Mouse (Mus musculus): ENCODE data around the gene Olfr635.
"Not testable (repeated sequence)": the region's sequence is repeated elsewhere in the genome, so short reads cannot be mapped to it uniquely, and the experiment has no call there.

Gene Olfr635

DNA sequence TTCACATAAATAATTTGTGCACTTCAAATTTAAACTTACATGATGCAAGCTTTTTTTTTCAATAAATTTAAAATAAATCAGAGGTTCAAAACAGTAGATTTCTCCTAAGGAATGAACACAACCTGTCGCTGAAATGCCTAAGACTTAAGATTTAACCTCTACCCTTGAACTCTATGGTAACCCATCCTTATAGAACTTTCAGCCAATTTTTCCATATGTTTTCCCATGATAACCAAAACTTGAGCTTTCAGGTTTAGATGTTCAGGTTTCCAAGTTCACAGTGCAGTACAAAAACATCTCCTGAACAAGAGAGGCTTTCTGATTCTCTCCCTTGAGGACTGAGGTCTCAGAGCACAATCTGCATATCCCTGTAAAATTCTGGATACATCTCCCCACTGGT, at the start of gene Olfr635:
Olfr635 (plus strand) TSS at position 301 of the 400 bp plus-strand sequence.
- no peak for DNase-seq

- DNase-seq = no peak
Measured at GRCm38 (mm10) chr7:103928525-103928924, 42.4 kb upstream of the Olfr635 start, which contains the start of gene Olfr631. Olfr631 (plus strand) TSS chr7:103928825.

DNA sequence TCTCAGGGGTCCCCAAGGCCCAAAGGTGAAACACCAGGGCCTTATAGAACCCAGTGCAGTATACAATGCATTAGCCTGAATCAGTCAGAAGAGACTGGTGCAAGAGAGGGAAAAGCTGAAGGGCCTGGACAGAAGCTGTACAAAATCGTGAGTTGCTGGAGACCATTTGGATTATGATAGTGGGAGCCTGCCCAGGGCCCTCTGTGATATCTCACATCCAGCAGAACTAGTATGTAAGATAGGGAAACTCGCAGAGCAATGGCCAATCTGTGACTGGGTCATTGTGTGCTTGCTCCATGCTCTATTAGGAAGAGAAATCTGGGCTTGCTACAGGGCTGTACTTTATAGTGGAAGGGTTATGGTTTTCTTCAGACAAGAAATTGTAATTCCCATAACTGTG, 36.7 kb upstream of the Olfr635 start, which contains the start of gene Olfr632:
Olfr632 (plus strand) TSS at position 84 of the 400 bp plus-strand sequence.
- peak; percentile 8 for DNase-seq

DNA sequence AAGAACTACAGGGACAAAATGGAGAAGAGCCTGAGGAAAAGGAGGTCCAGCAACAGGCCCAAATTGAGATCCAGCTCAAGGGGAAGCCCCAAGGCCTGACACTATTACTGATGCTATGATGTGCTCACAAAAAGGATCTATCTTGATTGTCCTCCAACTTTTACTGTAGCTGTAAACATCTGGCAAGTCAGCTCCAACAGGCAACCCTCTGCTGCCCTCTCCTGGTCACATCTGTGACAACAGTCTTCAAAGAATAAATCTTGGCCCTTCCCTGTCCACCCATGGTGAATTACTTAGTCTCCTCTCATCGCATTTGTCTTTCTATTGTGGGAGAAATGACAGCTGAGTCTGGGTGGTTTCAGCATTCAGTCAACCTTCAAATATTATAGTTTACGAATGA, 28.2 kb upstream of the Olfr635 start:
- peak; percentile 90 for DNase-seq

DNA sequence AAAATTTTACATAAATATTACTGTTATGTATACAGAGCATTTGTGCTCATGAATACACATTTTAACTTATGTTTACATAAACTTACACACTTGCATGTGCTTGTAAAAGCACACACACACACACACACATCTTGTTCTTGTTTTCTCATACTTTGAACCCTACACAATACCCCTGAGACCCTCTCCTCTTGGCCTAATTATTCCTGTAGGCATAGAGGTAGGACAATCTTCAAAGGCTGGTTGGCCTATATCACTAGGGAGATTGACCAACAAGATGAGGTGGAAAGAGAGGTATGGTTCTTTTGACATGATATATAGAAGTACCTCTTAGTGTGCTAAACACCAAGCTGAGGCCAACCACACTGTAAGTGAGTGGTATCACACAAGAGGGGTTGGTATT, 26.8 kb upstream of the Olfr635 start, which contains the start of gene Olfr633:
Olfr633 (plus strand) TSS at position 301 of the 400 bp plus-strand sequence.
- no peak for DNase-seq

DNA sequence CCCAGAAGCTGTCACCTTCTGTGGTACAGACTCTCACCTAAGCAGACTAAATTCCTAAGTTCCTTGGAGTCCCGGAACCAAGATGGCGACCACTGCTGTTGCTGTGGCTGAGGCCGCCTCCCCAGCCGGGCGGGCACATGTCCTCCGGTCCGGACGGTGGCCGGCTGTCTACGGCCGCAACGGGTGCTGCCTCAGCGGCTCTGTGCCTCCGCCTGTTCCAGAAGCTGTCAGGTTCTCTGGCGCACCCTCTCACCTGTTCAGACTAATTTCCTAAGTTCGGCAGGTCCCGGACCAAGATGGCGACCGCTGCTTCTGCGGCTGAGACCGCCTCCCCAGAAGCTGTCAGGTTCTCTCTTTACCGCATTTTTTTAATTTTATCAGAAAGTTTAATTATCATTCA, 4.1 kb upstream of the Olfr635 start:
- not testable (repeated sequence) for DNase-seq

- no peak for DNase-seq
Measured at GRCm38 (mm10) chr7:103971782-103972181, 830 bp downstream of the Olfr635 start.

- no peak for DNase-seq
Measured at GRCm38 (mm10) chr7:103998446-103998845, 27.5 kb downstream of the Olfr635 start, which contains the start of gene Olfr638. Olfr638 (plus strand) TSS chr7:103998746.

DNA sequence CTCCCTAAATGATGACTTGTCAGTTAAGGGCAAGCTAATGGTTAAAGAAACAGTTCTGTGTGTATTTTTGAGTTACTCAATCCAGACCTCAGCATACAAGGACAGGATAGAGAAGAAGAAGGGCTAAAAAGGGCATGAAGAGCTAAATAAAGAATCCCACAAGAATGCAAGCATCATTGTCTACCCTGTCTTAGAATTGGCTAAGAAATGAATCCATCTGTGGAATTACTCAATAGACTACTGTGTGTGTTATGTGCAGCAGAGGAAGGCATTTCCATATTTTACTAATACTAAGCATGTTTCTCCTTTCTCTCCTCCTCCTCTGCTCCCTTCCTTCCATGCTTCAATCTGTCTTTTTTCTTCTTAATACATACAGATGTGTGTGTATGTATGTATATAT, 28.2 kb downstream of the Olfr635 start:
- no peak for DNase-seq

GRCm38 (mm10) chr7:104017203-104017602, 46.3 kb downstream of the Olfr635 start, which contains the start of gene Olfr639:
Olfr639 (minus strand) TSS chr7:104017303.
- DNase-seq = no peak

DNA sequence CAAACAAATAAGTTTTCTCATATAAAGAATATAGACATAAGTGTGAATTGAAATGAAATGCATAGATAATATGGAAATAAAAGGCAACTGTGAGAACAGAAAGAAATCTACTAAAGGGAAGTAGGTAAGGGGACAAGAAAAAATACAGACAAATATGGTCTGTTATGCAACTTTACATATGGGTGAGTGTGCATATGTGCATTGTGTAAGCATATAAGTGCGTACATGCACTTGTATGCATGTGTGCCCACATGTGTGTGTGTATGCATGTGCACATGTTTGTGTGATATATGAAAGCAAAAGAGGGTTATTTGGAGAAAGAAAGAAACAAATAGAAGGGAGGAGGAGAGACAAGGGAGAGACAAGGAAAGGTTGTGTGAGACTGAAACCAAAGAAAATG, 48.0 kb downstream of the Olfr635 start:
- no peak for DNase-seq

DNA sequence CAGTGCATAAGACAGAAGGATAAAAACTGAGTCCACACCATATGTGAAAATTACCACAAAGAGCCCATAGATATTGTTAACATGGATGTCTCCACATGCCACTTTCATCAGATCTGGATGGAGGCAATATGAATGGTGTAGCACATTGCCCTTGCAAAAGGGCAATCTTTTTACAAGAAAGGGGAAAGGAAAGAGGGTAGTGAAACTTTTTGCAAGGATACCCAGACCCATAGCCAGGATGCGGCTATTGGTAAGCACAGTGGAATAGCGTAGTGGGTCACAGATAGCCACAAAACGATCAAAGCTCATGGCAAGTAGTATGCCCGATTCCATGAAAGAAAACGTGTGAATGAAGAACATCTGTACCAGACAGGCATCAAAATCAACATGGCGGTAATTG, 50.7 kb downstream of the Olfr635 start:
- no peak for DNase-seq

DNA sequence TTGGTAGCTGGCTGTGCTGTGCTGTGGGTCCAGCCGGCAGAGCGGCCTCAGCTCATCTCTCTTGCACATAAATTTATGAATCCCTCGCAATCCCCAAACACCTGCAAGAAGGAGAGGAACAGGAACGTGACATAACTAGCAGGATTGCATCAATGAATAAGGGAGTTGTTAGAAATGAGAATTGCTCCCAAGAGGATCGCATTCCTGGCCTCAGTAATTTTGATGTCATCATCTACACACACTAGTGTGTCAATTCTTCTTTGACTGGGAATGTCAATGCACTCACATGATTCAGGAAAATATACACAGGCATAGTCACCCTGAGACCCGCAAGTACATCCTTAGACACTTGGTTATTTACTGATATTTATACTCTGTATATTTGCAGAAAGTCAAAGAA, 54.5 kb downstream of the Olfr635 start, which contains the start of gene Olfr640:
Olfr640 (minus strand) TSS at position 101 of the 400 bp plus-strand sequence.
- DNase-seq = no peak

DNA sequence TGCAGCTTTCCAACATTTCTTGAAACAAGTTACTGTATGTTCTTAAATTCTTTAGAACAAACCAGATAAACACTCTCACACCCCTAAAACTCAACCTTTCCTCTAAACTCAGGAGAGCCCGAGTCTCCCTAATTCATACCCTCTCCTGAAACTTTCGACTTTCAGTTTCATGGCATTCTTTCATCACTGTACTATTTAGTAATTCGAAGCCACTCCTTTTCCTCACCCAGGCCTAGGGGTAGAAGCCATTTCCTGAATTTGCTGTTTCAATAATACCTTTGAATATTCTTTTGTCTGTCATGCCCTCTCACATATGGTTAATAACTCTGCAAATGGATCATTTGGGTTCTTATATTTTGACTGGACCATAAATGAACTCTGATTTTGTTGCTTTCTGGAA, 56.0 kb downstream of the Olfr635 start:
- no peak for DNase-seq

GRCm38 (mm10) chr7:104035145-104035544, 64.2 kb downstream of the Olfr635 start, which contains the start of gene Olfr641:
Olfr641 (plus strand) TSS chr7:104035445.
- DNase-seq = no peak
